Mouse (Mus musculus) heart, embryonic 15.5 days (tissue): ENCODE measurements around the gene Med23. TPM values are rescaled to one million over a fixed set of nuclear protein-coding genes. Genes with fewer than 3 reads are reported as not detected.

Source experiments
- microRNA-seq: library from miRNA; unstranded; fragments of <30 nt; microRNA quantifications from one replicate; pipeline ENCODE4, GENCODE M21; 2016
- polyA plus RNA-seq: library from polyadenylated mRNA; unstranded; fragments of >200 nt; fragmentation: Nextera tagmentation; extraction: Ambion mirVana; gene quantifications from 2 replicates; pipeline ENCODE4 v1.2.1, GENCODE M21; 2015

Gene Med23
- polyA plus RNA-seq, 1 experiment from 2014 or later: 12.4 TPM

Small RNA genes lying within 50 kb of the gene (microRNA-seq; reads per million reads assigned to microRNA genes)
- not detected for gene Mir6905

Other genes with a start within 250 kb of the Med23 start
- 3.9 and 5.1 TPM in 2 replicates for gene Enpp1, start 157.8 kb upstream of the Med23 start, polyA plus RNA-seq
- gene Enpp3, start 27.2 kb upstream of the Med23 start, polyA plus RNA-seq: 3.8 and 4.3 TPM in 2 replicates
- 0.30 and 1.6 TPM in 2 replicates for gene Arg1, start 57.5 kb downstream of the Med23 start, polyA plus RNA-seq